Mouse (Mus musculus) NIH3T3 (cell line): ENCODE measurements around the gene Cdk14.
"Not testable (repeated sequence)": the region's sequence is repeated elsewhere in the genome, so short reads cannot be mapped to it uniquely, and the experiment has no call there.

Experiments used
- DNase-seq: peaks from one replicate; pipeline ENCODE4 v3.0.0-alpha.2; 2012; ENCODE audit warnings: low read depth

Cdk14 gene

DNA sequence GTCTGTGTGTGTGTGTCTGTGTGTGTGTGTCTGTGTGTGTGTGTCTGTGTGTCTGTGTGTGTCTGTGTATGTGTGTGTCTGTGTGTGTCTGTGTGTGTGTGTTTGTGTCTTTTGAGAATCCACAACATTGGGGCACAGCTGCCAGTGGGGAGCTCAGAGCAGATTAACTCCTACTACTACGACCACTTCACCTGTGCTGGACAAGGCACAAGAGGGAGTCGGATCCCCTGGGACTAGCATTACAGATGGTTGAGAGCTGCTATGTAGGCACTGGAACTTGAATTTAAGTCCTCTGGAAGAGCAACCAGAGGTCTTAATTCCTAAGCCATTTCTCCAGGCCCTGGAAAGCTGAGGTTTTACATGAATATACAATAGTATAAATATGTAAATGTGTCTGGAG lies 433.9 kb downstream of the Cdk14 start:
- no peak for DNase-seq

DNA sequence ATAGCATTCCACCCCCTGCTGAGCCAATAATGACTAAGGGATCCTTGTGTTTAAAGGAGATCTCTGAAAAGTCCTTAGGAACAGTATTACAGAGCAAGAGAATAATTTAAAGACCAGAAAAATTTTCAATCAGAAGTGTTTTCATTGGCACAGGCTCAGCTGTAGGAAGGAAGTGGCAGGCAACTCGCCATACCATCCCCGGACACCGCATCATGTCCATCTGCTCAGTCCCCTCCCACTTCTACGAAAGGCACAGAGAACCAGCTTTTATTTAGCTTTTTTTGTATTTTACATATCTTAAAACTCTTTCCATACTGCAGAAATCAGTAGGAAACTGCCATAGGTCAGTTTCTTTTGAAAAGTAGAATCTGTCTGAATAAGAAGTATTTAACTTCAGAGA lies 440.6 kb downstream of the Cdk14 start:
- DNase-seq: no peak

DNA sequence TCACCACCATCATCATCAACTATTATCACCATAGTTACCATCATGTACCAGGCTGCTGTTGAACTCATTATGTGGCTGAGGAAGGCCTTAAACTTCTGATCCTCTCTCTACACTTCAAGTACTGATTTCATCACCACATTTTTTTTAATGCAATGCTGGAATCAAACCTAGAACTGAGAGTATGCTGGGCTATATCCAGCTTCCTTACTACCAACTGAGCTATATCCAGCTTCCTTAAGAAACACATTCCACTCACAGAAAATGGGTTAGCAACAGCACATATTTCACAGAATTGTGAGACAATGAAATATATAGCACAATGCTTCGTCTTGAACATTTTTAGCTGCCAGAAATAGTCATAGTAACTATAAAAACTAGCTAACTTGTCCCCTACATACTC lies 446.7 kb downstream of the Cdk14 start:
- no peak for DNase-seq

DNA sequence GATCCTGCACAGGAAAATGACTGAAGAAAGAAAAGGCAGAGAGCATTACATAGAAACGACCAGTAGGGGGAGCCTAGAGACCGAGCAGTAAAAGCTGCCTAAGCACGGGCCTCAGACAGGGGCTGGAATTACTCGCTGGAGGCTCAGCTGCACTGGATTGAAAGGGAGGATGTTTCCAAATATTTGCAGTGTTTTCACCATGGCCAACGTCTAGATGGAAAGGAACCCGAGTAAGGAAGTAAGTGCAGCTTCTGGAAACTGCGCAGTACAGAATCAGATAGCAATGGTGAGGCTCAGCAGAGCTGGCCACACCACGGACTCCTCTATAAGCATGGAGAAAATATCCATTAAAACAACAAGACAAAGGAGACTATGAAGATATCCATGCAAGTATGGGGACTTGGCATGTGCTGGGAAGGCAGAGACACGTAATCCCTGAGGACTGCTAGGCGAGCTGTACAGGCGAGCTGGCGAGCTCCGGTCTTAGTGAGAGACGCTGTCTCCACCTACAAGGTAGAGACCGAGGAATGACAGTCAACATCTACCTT lies 458.0 kb downstream of the Cdk14 start:
- peak; percentile 92 for DNase-seq

DNA sequence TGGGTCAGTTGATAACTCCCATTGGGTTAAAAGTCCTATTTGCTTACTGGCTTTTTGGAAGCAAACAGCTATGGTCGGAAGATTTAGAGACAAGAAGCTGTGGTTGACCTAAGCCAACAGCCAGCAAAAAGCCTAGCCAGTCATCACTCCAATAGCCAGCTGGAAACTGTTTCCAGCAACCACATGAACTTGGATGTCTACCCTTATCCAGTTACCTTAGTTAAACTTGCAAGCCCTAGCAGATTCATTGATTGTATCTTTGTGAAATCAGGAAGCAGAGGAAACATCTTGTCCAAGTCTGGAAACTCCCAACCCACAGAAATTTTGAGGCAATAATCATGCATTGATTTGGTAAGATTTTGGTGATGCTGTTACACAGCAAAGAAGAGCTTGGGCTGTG lies 458.5 kb downstream of the Cdk14 start:
- DNase-seq: peak; percentile 54

DNA sequence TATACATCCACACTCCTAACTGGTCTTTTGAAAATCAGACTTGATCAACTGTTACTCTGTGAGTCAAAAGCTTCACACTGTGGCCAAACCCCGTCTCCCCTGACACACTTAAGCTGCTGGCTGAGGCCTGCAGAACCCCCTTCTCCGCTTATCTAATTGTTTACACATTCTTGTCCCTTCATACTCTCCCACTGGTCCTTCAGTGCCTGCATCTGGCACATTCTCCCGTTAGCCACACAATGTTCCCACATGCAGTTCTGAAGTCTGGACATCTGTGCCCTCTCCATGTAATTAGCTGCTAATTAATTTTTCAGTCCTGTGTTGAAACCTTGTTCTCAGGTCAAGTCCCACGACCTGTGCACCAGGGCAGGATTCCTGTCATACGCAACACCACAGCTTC lies 460.7 kb downstream of the Cdk14 start:
- no peak for DNase-seq

DNA sequence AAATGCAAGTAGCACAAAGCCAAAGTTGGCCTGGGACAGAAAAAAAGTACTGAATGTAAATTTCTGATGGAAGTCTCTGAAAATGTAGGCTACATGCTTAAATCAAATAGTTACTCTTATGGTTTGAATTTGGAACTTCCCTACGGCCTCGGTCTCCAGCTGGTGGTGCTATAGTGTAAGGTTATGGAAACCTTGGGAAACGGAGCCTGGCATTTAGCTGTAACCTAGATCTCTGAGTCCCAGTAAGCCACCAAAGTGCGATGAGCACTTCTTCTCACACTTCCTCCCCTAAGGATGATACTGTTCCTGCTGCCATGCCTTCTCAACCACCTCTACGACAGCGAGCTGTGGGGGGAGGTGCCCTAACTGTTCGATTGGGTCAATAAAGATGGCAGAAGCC lies 464.1 kb downstream of the Cdk14 start:
- DNase-seq: no peak

DNA sequence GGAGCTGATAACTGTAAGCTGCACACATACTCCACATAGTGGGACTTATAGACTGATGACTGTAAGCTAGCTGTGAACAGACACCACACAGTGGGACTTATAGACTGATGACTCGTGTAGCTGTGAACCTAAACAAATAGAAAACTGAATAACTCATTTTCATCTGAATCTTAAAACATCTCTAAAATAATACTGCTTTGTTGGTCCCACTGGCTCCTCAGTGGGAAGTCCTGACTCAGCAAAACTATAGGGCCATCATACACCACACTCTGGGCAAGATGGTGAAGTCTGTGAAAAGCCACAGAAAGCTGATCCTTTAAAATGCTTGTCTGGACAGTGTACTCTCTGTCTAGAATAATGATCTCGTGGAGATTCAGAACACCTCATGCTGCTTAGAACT lies 464.7 kb downstream of the Cdk14 start:
- DNase-seq: no peak

DNA sequence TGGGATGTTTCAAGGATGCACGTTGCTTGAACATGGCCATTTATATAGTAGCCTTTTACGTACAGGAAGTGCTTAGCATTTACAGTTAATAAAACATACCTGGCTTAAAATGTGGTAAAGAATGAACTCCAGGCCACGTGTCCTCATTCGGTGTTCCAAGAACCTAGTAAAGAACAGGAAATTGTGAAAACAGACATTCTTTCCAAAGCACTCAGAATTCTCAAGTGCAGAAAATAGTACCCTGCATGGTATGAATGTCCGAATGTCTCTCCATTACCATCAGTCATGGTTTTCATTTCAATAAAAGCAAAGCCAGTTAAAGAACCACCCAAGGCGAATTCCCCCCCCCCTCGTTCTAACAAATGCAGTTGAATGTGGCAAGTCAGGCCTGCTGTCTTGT lies 470.7 kb downstream of the Cdk14 start:
- DNase-seq: no peak

DNA sequence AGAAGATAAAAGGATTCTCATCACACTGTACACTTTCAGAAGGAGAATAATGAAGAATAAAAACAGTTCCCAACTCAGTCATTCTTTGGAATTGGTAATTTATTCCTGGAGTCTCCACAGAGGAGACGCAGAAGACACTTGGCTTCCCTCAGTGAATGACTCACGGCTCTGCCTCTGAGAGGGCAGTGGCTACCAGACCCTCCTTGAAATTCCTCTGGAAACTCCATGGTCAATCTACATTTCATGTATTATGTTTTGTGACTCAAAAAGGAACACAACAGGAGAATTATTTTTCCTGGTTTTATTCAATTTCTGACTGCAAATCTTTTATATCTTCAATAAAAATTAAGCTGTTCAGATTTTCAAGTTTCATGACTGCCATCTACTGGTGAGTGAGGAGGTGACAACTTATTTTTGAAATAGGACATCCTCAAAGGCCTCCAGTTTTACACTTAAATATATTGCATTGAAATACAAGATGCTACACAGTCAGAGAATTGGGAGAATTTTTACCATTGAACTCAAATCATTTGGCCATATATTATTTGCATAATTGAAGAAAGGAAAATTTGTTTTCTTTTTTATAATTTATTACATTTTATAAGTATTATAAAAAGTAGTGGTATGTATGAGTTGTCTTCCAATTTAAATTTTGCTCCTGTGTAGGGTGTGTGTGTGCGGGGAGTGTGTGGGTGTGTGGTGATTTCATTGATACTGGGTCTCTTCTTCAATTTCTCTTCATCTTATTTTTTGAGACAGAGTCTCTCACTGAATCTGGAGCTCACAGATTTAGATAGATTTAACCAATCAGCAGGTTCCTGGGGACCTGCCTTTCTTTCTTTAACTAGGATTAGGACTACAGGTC lies 471.8 kb downstream of the Cdk14 start:
- peak; percentile 79 for DNase-seq

DNA sequence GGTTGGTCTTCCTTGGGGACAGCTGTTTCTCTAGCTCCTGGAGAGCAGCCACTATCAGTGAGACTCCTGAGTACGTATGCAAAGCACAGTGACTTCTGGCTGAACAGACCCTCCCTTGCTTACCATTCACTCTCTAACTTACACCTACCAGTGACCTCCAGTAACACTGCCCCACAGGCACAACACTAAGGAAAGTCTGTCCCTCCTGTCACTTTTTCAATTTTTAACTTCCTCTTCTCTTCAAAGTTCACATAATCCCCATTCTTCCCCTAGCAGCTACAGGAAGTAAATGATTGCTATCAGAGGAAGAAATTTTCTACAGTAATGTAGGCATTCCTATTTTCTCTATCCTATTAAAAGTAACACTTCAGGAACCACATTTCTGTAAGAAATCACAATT lies 485.0 kb downstream of the Cdk14 start:
- DNase-seq: no peak

DNA sequence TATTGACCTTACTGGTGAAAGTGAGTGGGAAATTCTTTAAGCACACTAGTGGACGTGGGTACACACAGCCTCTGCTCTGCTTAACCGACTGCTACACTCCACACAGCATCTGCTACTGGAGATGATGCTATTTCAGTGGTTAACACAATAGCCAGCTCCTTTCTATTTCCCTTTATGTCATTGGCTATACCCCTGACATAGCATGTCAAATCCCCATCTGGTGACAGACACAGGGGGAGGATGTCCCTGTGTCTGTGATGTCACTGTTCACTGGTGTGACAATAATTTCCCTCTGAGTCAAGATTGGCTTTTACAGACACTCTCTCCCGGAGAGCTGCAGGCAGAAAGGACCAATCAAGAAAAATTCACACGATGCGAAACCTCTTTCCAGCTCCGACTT lies 485.6 kb downstream of the Cdk14 start:
- DNase-seq: no peak

DNA sequence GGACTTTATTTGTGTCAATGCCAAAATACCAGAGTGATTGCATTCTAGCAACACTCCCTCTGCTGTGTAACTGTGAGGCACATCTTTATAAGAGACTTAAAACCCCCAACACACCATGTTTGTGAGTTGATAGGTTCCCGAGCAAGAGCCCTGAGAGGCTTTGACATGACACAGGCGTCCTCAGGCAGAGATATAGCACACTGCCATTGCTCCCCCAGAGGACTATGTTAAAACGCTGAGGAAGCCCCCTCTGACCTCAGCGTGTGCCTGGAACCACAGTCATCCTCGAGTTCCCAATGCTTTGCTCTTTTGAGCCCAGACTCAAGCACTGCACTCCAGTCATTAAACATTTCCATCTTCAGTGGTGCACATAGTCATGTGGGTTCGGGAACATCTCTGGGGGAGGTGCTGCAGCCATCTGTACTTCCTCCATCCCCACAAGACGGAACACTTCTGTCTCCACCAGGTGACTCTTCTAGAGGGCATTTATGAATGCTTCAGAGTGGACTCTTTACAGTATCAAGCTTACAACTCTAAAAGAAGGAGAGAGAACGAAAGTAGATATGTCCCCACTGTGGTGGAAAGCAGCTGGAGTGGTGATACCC lies 488.5 kb downstream of the Cdk14 start:
- no peak for DNase-seq

DNA sequence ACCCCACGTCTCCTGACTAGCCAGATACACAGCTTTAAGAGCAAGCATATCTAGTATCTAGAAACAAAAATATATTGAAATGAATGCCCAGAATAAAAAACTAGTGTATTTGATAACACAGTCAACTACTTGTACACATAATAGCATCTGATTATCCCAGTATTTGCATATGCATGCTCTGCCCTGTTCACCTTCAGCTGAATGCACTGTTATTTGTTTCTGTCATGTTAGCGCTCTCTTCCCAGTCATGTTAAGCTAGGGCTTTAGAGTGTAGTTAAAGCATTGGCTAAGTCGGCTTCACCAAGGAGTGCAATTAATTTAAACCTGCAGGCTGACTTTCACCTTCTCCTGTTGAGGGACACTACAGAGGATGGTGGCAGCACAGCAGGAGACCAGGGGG lies 490.5 kb downstream of the Cdk14 start:
- no peak for DNase-seq

DNA sequence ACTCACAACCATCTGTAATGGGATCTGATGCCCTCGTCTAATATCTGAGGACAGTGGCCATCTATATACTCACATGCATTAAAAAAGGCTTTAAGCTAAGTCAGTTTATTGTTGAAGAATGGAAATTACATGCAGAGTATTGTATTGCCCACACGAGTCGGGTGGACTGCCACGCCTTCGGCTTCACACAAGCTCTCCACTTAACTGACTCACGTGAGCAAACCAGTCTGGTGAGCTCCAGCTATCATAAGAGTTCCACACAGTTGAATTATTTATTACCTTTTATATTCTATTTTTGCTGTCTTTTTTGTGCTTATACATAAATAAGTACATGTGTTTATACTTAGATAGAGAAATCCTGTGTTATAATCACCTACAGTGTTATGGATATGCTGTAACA lies 495.2 kb downstream of the Cdk14 start:
- DNase-seq: no peak

DNA sequence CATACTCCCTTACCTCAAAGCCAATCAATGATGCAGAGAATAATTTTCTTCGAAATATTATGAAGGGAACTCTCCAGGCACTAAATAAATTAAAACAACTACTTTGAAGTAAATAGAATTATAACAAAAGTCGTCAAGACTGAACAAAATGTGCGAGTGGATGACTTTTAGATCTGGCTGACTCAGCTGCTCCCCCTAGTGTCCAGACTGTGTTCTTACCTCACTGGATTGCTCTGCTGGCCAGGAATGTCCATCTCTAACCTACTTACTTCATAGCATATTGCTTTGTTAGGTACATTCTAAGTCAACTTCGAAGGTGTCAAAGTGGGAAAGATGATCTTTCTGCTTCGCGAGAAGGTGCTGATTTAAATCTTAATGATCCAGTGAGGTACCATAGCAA lies 501.7 kb downstream of the Cdk14 start:
- DNase-seq: peak; percentile 88

DNA sequence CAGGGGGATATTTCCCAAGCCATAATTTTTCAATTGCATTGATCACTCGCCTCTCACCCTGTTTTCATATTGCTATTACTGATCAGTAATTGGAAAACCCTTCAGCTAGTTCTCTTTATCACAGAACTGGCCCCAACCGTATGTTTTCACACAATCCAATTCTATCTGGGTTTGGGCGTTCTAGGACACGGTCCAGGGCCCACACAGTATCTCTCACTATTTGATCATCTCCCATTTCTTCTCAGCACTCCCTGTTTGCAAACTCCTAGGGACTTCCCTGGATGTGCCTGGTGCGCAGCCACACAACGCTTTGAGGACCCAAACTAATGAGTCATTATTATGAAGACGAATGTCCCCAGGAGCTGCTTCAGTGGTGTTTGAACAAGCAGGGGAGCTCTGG lies 502.4 kb downstream of the Cdk14 start:
- no peak for DNase-seq

DNA sequence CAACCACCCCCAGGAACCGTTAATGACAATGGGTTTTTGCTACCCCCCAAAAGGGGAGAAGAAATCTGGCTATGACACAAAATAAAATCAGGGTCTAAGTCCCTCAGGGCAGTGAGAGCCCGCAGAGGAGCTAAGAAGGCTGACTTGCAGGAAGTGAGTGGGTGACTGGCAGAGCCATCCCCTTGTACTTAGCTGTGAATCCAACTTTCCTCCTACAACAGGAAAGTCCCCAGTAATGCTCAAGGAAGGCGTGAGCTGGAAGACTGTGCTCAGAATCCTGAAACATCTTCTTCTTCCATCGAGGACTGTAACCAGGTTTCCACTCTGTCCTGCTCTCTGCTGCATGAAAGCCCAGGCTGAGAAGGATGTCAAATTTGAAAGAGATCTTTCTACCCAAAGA lies 502.8 kb downstream of the Cdk14 start:
- DNase-seq: no peak

DNA sequence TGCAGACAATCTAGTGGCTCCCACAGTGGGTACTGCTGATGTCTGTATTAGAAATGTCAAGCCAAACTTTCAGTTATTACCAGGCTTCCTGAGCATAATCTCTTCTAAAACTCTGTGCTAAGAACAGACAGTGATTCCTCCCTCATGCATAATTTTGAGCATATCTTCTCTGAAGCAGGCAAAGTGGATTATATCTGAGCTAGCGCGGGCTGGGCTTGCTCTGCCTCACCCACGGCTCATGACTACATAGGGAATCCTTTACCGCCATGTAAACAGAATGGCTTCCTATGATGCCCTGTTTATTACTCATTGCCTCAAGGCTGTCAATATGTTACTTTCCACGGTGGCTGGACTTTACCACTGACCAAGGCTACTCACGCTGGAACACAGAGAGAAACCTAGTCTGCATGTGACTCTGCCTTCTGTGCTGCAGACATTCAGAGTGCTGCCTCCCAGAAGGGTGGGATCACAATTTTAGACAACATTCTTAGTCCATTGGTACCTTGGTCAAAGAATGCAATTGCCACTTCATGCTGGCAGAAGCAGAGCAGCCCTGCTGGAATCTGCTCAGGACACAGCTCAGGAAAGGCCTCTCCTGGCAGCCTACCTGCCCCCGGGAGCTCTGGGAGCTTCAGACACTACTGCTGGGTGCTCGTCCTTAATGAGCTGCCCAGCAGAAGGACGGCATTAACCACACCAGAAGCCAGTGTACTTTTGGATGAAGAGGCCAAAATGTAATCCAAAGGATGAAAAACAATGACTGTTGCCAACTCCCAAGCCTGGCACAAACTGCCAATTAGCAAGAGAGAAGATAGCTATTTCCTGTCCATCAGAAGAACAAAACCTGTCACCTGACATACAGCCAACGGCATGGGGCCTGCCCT lies 503.5 kb downstream of the Cdk14 start:
- no peak for DNase-seq

DNA sequence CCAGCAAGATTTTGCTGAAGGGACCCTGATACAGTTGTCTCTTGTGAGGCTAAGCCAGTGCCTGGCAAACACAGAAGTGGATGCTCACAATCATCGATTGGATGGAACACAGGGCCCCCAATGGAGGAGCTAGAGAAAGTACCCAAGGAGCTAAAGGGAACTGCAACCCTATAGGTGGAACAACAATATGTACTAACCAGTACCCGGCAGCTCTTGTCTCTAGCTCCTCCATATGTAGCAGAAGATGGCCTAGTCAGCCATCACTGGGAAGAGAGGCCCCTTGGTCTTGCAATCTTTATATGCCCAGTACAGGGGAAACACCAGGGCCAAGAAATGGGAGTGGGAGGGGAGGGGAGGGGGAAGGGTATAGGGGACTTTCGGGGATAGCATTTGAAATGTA lies 515.2 kb downstream of the Cdk14 start:
- DNase-seq: not testable (repeated sequence)

DNA sequence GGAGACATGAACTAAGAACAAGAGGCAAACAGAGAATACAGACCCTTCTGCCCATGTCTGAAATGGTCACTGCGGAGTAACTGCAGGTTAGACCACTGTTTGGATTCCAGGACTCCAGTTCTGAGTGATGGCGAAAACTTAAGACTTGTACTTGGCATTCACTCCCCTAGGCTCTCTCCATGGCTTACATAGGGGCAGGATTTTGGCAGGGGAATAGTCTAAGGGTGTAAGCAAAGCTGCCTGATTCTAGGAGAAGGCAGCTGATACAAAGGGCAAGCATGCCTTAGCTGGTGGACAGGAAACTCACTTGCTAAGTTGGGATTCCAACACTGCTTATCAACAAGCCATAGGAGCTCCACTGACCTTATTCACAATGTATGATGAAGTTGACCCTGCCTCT lies 521.9 kb downstream of the Cdk14 start:
- peak; percentile 9 for DNase-seq

DNA sequence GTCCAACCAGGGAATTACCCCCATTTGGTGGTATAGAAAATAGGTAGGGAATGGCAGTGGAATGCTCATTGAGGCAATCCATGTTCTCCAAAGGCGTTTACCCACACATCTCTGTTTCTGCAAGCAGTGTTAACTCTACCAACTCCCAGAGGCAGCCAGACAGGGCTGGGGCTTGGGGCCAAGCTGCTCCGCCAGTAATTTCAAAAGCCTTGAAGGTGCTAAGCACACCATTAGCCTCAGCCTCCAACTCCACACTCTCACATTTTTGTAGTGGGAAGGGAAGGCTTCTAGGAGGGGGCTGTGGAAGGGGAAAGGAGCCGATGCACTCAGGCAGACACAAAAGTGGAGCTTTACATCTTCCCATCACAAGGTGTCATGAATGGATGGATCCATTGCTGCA lies 525.1 kb downstream of the Cdk14 start:
- DNase-seq: no peak

DNA sequence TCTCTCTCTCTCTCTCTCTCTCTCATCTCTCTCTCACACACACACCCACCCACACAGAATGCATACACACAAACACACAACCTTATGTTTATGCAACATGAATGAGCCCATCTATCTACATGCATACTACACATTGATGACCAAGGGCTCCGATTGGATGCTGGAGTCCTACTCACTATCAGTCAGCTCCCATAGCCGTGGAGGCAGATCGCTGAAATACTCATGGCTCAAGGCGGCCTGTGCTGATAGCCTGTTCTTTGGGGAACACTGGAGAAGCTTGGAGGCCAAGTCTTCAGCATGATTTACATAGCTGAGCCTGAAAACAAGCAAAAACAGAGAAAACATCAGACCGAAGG lies 526.3 kb downstream of the Cdk14 start:
- no peak for DNase-seq
